Mouse (Mus musculus): ENCODE measurements around the gene Cbln3. TPM values are rescaled to one million over a fixed set of nuclear protein-coding genes. Genes with fewer than 3 reads are reported as not detected.
A peak's percentile ranks its signal among the peaks of the same experiment; 100 is the strongest.

The Cbln3 gene
- total RNA-seq, 1 experiment from 2014 or later: not detected

- ATAC-seq (replicated peaks; ENCODE audit: low read depth, poor library complexity, severe bottlenecking): no peak
Observed at GRCm38 (mm10) chr14:55882171-55882641, 2.0 kb downstream of the Cbln3 start.

- ATAC-seq (replicated peaks; ENCODE audit: low read depth, poor library complexity, severe bottlenecking): no peak
Observed at GRCm38 (mm10) chr14:55880982-55881381, 3.2 kb downstream of the Cbln3 start.

- peak; percentile 89 for ATAC-seq (replicated peaks; ENCODE audit: low read depth, poor library complexity, severe bottlenecking)
Observed at GRCm38 (mm10) chr14:55879623-55880022, 4.6 kb downstream of the Cbln3 start.

GRCm38 (mm10) chr14:55878316-55878940 lies 5.8 kb downstream of the Cbln3 start:
- no peak for ATAC-seq (replicated peaks; ENCODE audit: low read depth, poor library complexity, severe bottlenecking)

- ATAC-seq (replicated peaks; ENCODE audit: low read depth, poor library complexity, severe bottlenecking): no peak
Observed at GRCm38 (mm10) chr14:55877469-55878315, 6.5 kb downstream of the Cbln3 start.

- ATAC-seq (replicated peaks; ENCODE audit: low read depth, poor library complexity, severe bottlenecking): peak; percentile 82
Observed at GRCm38 (mm10) chr14:55873714-55874683, 10.2 kb downstream of the Cbln3 start.

GRCm38 (mm10) chr14:55873242-55873713 lies 10.9 kb downstream of the Cbln3 start:
- ATAC-seq (replicated peaks; ENCODE audit: low read depth, poor library complexity, severe bottlenecking): no peak

- ATAC-seq (replicated peaks; ENCODE audit: low read depth, poor library complexity, severe bottlenecking): no peak
Observed at GRCm38 (mm10) chr14:55872551-55872950, 11.6 kb downstream of the Cbln3 start.

GRCm38 (mm10) chr14:55872039-55872438 lies 12.2 kb downstream of the Cbln3 start:
- ATAC-seq (replicated peaks; ENCODE audit: low read depth, poor library complexity, severe bottlenecking): no peak

- ATAC-seq (replicated peaks; ENCODE audit: low read depth, poor library complexity, severe bottlenecking): no peak
Observed at GRCm38 (mm10) chr14:55869538-55869937, 14.7 kb downstream of the Cbln3 start.

GRCm38 (mm10) chr14:55868230-55869026 lies 15.8 kb downstream of the Cbln3 start:
- ATAC-seq (replicated peaks; ENCODE audit: low read depth, poor library complexity, severe bottlenecking): no peak

GRCm38 (mm10) chr14:55866962-55867361 lies 17.2 kb downstream of the Cbln3 start:
- ATAC-seq (replicated peaks; ENCODE audit: low read depth, poor library complexity, severe bottlenecking): no peak

- peak; percentile 95 for ATAC-seq (replicated peaks; ENCODE audit: low read depth, poor library complexity, severe bottlenecking)
Observed at GRCm38 (mm10) chr14:55863773-55864172, 20.4 kb downstream of the Cbln3 start.

- ATAC-seq (replicated peaks; ENCODE audit: low read depth, poor library complexity, severe bottlenecking): no peak
Observed at GRCm38 (mm10) chr14:55862970-55863369, 21.2 kb downstream of the Cbln3 start.

- no peak for ATAC-seq (replicated peaks; ENCODE audit: low read depth, poor library complexity, severe bottlenecking)
Observed at GRCm38 (mm10) chr14:55862186-55862585, 22.0 kb downstream of the Cbln3 start.

- ATAC-seq (replicated peaks; ENCODE audit: low read depth, poor library complexity, severe bottlenecking): no peak
Observed at GRCm38 (mm10) chr14:55857588-55857987, 26.6 kb downstream of the Cbln3 start.

- ATAC-seq (replicated peaks; ENCODE audit: low read depth, poor library complexity, severe bottlenecking): no peak
Observed at GRCm38 (mm10) chr14:55855101-55855561, 29.1 kb downstream of the Cbln3 start.

- ATAC-seq (replicated peaks; ENCODE audit: low read depth, poor library complexity, severe bottlenecking): peak; percentile 63
Observed at GRCm38 (mm10) chr14:55854406-55855100, 29.6 kb downstream of the Cbln3 start.

Data from common myeloid progenitor, adult 5-6 weeks (primary cell).